Comparison of ENCODE assay signal across 8 mouse cellular contexts in genomic region chr9:57655749-57656148, GRCm38 (mm10). TPM values are rescaled to one million over a fixed set of nuclear protein-coding genes. Genes with fewer than 3 reads are reported as not detected.
DNase-seq lines count a peak whose midpoint lies in the region; ATAC-seq lines count a peak whose summit lies in the region.

No protein-coding gene starts in this region.

- DNase-seq in MN1 (ENCODE audit: low spot score): peak; percentile 94
- peak; percentile 97 for DNase-seq in cerebellum, adult 9-10 months
- DNase-seq in hindbrain, embryonic 10.5 days (ENCODE audit: low spot score): peak; percentile 96
- peak; percentile 97 for DNase-seq in layer of hippocampus, adult 9-10 months (ENCODE audit: low spot score)
- DNase-seq in ovary, postnatal 10 days (ENCODE audit: low spot score): peak; percentile 90
- DNase-seq in thymus, postnatal 0 days (ENCODE audit: low spot score): peak; percentile 96

- 5% methylated on average over 11 of the region's 11 CpGs for WGBS in hindbrain, embryonic 10.5 days
- 1% methylated on average over 11 of the region's 11 CpGs for WGBS in lung, embryonic 16.5 days

- H3K4me1 ChIP-seq in hindbrain, embryonic 10.5 days (replicated peaks): peaks cover 44% of the 10 kb centered on the region
- peaks cover 7% of the 10 kb centered on the region for H3K4me1 ChIP-seq in lung, embryonic 16.5 days (replicated peaks; ENCODE audit: control insufficient read depth, insufficient read depth, low read length)

- peak overlapping the region; percentile 52 for H3K9ac ChIP-seq in lung, embryonic 16.5 days (ENCODE audit: low read length)

- peak overlapping the region; percentile 50 for H3K4me2 ChIP-seq in lung, embryonic 16.5 days (ENCODE audit: low read depth, low read length)

- H3K4me3 ChIP-seq in hindbrain, embryonic 10.5 days: peak overlapping the region; percentile 22
- 0 out of 2 replicates have a peak overlapping the region, but pooled peaks have one; percentile 25 for H3K4me3 ChIP-seq in lung, embryonic 16.5 days (ENCODE audit: low read length)

- ATAC-seq in frontal cortex, adult (ENCODE audit: low TSS enrichment): peak; percentile 74
- peak; percentile 76 for ATAC-seq in lung, embryonic 16.5 days (ENCODE audit: low read depth)

- H3K36me3 ChIP-seq in hindbrain, embryonic 10.5 days: no peaks in the 10 kb centered on the region
- H3K36me3 ChIP-seq in lung, embryonic 16.5 days (ENCODE audit: control insufficient read depth, insufficient read depth, low read length): no peaks in the 10 kb centered on the region

- H3K9me3 ChIP-seq in hindbrain, embryonic 10.5 days: no peaks in the 10 kb centered on the region
- H3K9me3 ChIP-seq in lung, embryonic 16.5 days (ENCODE audit: control insufficient read depth, low read length): no peaks in the 10 kb centered on the region

- H3K27ac ChIP-seq in hindbrain, embryonic 10.5 days: peak overlapping the region; percentile 68
- H3K27ac ChIP-seq in lung, embryonic 16.5 days (ENCODE audit: low read length): no peak overlapping the region

- peaks cover 34% of the 10 kb centered on the region for H3K27me3 ChIP-seq in hindbrain, embryonic 10.5 days (ENCODE audit: insufficient read depth, poor library complexity, severe bottlenecking)
- 0 out of 2 replicates have a peak, but pooled peaks cover 3% of the 10 kb centered on the region for H3K27me3 ChIP-seq in lung, embryonic 16.5 days (ENCODE audit: control insufficient read depth, insufficient read depth, low read depth, low read length)

RNA-seq across cellular contexts. Expression of gene Csk, which starts 2.3 kb away (rescaled TPM):
- polyA plus RNA-seq in hindbrain, embryonic 10.5 days (2016; fragmentation: Nextera tagmentation; extraction: Ambion mirVana): 40.8 and 42.3 TPM in 2 replicates
- polyA plus RNA-seq in lung, embryonic 16.5 days (2015; fragmentation: Nextera tagmentation; extraction: Ambion mirVana): 25.5 and 27.8 TPM in 2 replicates
- polyA plus RNA-seq in thymus, postnatal 0 days (2015; fragmentation: Nextera tagmentation; extraction: Ambion mirVana): 94.7 and 98.5 TPM in 2 replicates

RNA-seq across cellular contexts. Expression of gene Cyp1a2, which starts 27.8 kb away (rescaled TPM):
- not detected in 2 replicates for polyA plus RNA-seq in hindbrain, embryonic 10.5 days (2016; fragmentation: Nextera tagmentation; extraction: Ambion mirVana)
- polyA plus RNA-seq in lung, embryonic 16.5 days (2015; fragmentation: Nextera tagmentation; extraction: Ambion mirVana): not detected in 2 replicates
- 0.37 and 1.1 TPM in 2 replicates for polyA plus RNA-seq in thymus, postnatal 0 days (2015; fragmentation: Nextera tagmentation; extraction: Ambion mirVana)

RNA-seq across cellular contexts. Expression of gene Cyp1a1, which starts 32.0 kb away (rescaled TPM):
- polyA plus RNA-seq in hindbrain, embryonic 10.5 days (2016; fragmentation: Nextera tagmentation; extraction: Ambion mirVana): not detected in 2 replicates
- polyA plus RNA-seq in lung, embryonic 16.5 days (2015; fragmentation: Nextera tagmentation; extraction: Ambion mirVana): 0.13 TPM in 1 of 2 replicates, not detected in the other
- 0.05 and 0.08 TPM in 2 replicates for polyA plus RNA-seq in thymus, postnatal 0 days (2015; fragmentation: Nextera tagmentation; extraction: Ambion mirVana)

RNA-seq across cellular contexts. Expression of gene Lman1l, which starts 35.2 kb away (rescaled TPM):
- polyA plus RNA-seq in hindbrain, embryonic 10.5 days (2016; fragmentation: Nextera tagmentation; extraction: Ambion mirVana): not detected in 2 replicates
- polyA plus RNA-seq in lung, embryonic 16.5 days (2015; fragmentation: Nextera tagmentation; extraction: Ambion mirVana): not detected in 2 replicates
- 0.16 TPM in 1 of 2 replicates, not detected in the other for polyA plus RNA-seq in thymus, postnatal 0 days (2015; fragmentation: Nextera tagmentation; extraction: Ambion mirVana)

RNA-seq across cellular contexts. Expression of gene Cplx3, which starts 49.7 kb away (rescaled TPM):
- polyA plus RNA-seq in hindbrain, embryonic 10.5 days (2016; fragmentation: Nextera tagmentation; extraction: Ambion mirVana): 0.88 and 2.8 TPM in 2 replicates
- not detected in 2 replicates for polyA plus RNA-seq in lung, embryonic 16.5 days (2015; fragmentation: Nextera tagmentation; extraction: Ambion mirVana)
- polyA plus RNA-seq in thymus, postnatal 0 days (2015; fragmentation: Nextera tagmentation; extraction: Ambion mirVana): 0.18 TPM in 1 of 2 replicates, not detected in the other
